Mouse (Mus musculus): ENCODE results near the gene Smoc2. TPM values are rescaled to one million over a fixed set of nuclear protein-coding genes. Genes with fewer than 3 reads are reported as not detected.

Smoc2 gene
- polyA plus RNA-seq, 1 experiment from 2014 or later: 24.0 TPM

- Histone ChIP-seq H3K27me3 (no peaks in the 10 kb centered on the region), H3K4me1 (no peaks in the 10 kb centered on the region), H3K4me3 (no peak overlapping the region), H3K9ac (replicated peaks) (no peak overlapping the region), H3K9me3 (no peaks in the 10 kb centered on the region), H3K4me2 (replicated peaks) (no peak overlapping the region), H3K27ac (replicated peaks) (no peak overlapping the region), H3K36me3 (no peaks in the 10 kb centered on the region)
- no peak for ATAC-seq (ENCODE audit: low FRiP score, low read depth)
- 83% methylated on average over 2 of the region's 2 CpGs for WGBS
These were observed 113.1 kb downstream of the Smoc2 start for GRCm38 (mm10) chr17:14392443-14392842.

GRCm38 (mm10) chr17:14394861-14395260, 115.6 kb downstream of the Smoc2 start:
- Histone ChIP-seq H3K4me2 (replicated peaks) (no peak overlapping the region), H3K27ac (replicated peaks) (no peak overlapping the region), H3K9me3 (no peaks in the 10 kb centered on the region), H3K4me3 (no peak overlapping the region), H3K27me3 (no peaks in the 10 kb centered on the region), H3K36me3 (no peaks in the 10 kb centered on the region), H3K9ac (replicated peaks) (no peak overlapping the region), H3K4me1 (no peaks in the 10 kb centered on the region)
- 94% methylated on average over 5 of the region's 5 CpGs for WGBS
- ATAC-seq (ENCODE audit: low FRiP score, low read depth): no peak

DNA sequence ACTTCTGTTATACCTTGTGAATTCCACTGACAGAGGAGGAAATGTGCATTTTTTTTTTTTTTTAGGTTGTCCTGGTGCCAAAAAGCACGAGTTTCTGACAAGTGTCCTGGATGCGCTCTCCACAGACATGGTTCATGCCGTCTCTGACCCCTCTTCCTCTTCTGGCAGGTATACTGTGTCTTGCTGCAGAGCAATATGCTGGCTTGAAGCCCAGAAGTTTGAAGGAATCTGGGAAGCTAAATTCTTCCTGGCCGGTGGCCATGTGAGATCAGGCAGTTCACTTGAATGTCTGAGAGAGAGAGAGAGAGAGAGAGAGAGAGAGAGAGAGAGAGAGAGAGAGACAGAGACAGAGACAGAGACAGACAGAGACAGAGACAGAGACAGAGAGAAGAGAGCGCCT, 118.2 kb downstream of the Smoc2 start:
- H3K27ac ChIP-seq (replicated peaks): no peak overlapping the region
- ATAC-seq (ENCODE audit: low FRiP score, low read depth): no peak
- 88% methylated on average over 5 of the region's 5 CpGs for WGBS
- no peak overlapping the region for H3K4me3 ChIP-seq
- no peaks in the 10 kb centered on the region for H3K36me3 ChIP-seq
- no peaks in the 10 kb centered on the region for H3K4me1 ChIP-seq
- H3K9ac ChIP-seq (replicated peaks): no peak overlapping the region
- no peaks in the 10 kb centered on the region for H3K9me3 ChIP-seq
- no peak overlapping the region for H3K4me2 ChIP-seq (replicated peaks)
- H3K27me3 ChIP-seq: no peaks in the 10 kb centered on the region

DNA sequence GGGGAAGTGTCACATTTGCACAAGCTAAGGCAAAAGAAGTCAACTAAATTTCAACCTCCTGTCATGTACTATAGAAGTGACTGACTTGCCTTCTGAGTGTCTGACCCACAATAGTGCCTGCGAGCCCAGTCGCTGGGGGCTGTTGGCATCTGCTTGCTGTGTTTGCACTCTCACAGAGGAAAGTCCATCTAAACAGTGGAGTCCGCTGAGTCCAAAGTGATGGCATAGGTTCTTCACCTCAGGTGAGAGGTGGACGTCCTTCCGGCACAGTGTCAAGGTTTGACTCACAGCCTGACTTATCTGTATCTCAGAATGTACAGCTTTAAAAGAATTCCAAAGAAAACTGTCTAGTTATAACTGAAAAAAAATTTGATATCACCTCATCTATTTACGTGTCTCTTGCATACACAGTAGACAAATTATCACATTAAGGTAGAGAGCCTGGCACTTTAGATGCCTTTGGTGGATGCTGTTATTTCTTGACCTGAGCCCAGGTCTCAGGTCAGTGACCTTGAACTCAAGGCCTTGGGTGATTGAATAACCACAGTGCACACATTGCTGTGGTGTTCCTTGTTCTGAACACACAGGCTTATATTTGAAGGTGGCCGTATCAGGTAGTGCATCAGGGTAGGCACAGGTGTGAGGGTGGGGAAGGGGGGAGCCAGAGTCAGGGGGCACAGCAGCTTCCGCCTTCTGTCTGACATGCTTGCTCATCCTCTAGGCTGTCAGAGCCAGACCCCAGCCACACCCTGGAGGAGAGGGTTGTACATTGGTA, 119.5 kb downstream of the Smoc2 start:
- H3K27me3 ChIP-seq: no peaks in the 10 kb centered on the region
- no peak overlapping the region for H3K4me3 ChIP-seq
- ATAC-seq (ENCODE audit: low FRiP score, low read depth): no peak
- WGBS: 93% methylated on average over 8 of the region's 8 CpGs
- no peaks in the 10 kb centered on the region for H3K4me1 ChIP-seq
- no peaks in the 10 kb centered on the region for H3K36me3 ChIP-seq
- no peak overlapping the region for H3K4me2 ChIP-seq (replicated peaks)
- no peaks in the 10 kb centered on the region for H3K9me3 ChIP-seq
- no peak overlapping the region for H3K9ac ChIP-seq (replicated peaks)
- no peak overlapping the region for H3K27ac ChIP-seq (replicated peaks)

GRCm38 (mm10) chr17:14400960-14401359, 121.7 kb downstream of the Smoc2 start:
- no peaks in the 10 kb centered on the region for H3K27me3 ChIP-seq
- no peak overlapping the region for H3K27ac ChIP-seq (replicated peaks)
- WGBS: 74% methylated on average over 5 of the region's 5 CpGs
- H3K4me2 ChIP-seq (replicated peaks): no peak overlapping the region
- no peak overlapping the region for H3K4me3 ChIP-seq
- no peaks in the 10 kb centered on the region for H3K9me3 ChIP-seq
- no peak for ATAC-seq (ENCODE audit: low FRiP score, low read depth)
- H3K36me3 ChIP-seq: no peaks in the 10 kb centered on the region
- H3K9ac ChIP-seq (replicated peaks): no peak overlapping the region
- H3K4me1 ChIP-seq: no peaks in the 10 kb centered on the region

DNA sequence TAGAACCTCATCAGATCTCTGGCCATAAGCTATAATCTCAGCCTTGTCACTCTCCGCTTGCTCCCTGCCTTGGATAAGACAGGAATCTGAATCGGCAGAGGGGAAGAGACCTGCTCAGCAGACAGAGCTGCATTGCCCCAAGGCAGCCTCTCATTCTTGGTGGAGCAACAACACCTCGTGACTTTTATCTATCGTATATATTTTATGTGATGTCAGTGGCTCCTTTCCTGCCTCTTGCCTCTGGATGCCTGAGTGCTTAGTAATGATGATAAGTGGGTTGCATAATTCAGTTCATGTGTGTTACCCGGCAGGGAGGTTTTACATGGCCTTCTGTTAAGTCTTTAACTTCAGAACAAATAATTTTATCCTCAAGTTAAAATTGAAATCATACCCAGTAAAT, 128.6 kb downstream of the Smoc2 start:
- Histone ChIP-seq H3K4me1 (no peaks in the 10 kb centered on the region), H3K4me2 (replicated peaks) (no peak overlapping the region), H3K27ac (replicated peaks) (no peak overlapping the region), H3K27me3 (no peaks in the 10 kb centered on the region), H3K4me3 (no peak overlapping the region), H3K9ac (replicated peaks) (no peak overlapping the region), H3K36me3 (no peaks in the 10 kb centered on the region), H3K9me3 (no peaks in the 10 kb centered on the region)
- no peak for ATAC-seq (ENCODE audit: low FRiP score, low read depth)
- WGBS: 80% methylated on average over 5 of the region's 5 CpGs

- ATAC-seq (ENCODE audit: low FRiP score, low read depth): no peak
- Histone ChIP-seq H3K36me3 (no peaks in the 10 kb centered on the region), H3K27me3 (no peaks in the 10 kb centered on the region), H3K4me2 (replicated peaks) (no peak overlapping the region), H3K9me3 (no peaks in the 10 kb centered on the region), H3K4me3 (no peak overlapping the region), H3K4me1 (no peaks in the 10 kb centered on the region), H3K27ac (replicated peaks) (no peak overlapping the region), H3K9ac (replicated peaks) (no peak overlapping the region)
- WGBS: 76% methylated on average over 2 of the region's 2 CpGs
These were observed 133.2 kb downstream of the Smoc2 start for GRCm38 (mm10) chr17:14412460-14412859.

GRCm38 (mm10) chr17:14414511-14414910, 135.2 kb downstream of the Smoc2 start:
- Histone ChIP-seq H3K27me3 (peaks cover 4% of the 10 kb centered on the region; the same call in 1 of the 2 replicates), H3K27ac (replicated peaks) (no peak overlapping the region), H3K9ac (replicated peaks) (no peak overlapping the region), H3K4me1 (no peaks in the 10 kb centered on the region), H3K9me3 (no peaks in the 10 kb centered on the region), H3K4me2 (replicated peaks) (no peak overlapping the region), H3K4me3 (no peak overlapping the region), H3K36me3 (no peaks in the 10 kb centered on the region)
- 70% methylated on average over 5 of the region's 5 CpGs for WGBS
- ATAC-seq (ENCODE audit: low FRiP score, low read depth): no peak

DNA sequence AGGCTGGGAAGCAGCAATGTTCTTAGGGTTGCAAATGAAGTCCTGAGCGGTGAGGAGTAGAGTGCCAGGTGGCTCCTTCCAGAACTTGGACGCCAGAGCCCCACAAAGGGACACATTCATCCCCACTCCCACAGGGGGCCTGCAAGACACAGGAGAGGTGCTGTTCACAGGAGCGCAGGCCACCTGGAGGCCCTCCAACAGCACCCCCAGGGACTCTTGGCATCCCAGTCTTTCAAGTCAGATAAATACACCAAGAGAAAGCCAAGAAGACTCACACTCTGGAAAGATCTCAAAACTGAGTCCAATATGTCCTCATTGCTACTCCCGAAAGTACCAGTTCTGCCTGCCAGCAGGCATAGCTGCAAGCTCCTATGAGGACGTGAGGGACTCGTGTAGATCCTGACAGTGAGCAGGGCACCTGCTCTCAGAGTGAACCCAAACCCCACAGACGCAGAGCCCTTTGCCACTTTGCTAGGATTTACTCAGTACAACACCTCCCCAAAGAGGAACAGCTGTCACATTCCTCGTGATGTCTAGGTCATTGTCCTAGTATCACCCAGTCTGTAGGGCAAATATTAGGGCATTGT, 141.2 kb downstream of the Smoc2 start:
- H3K4me1 ChIP-seq: no peaks in the 10 kb centered on the region
- no peaks in the 10 kb centered on the region for H3K9me3 ChIP-seq
- no peak overlapping the region for H3K4me2 ChIP-seq (replicated peaks)
- no peak for ATAC-seq (ENCODE audit: low FRiP score, low read depth)
- WGBS: 39% methylated on average over 8 of the region's 8 CpGs
- peaks cover 4% of the 10 kb centered on the region; the same call in 1 of the 2 replicates for H3K27me3 ChIP-seq
- no peak overlapping the region for H3K9ac ChIP-seq (replicated peaks)
- H3K36me3 ChIP-seq: no peaks in the 10 kb centered on the region
- H3K4me3 ChIP-seq: no peak overlapping the region
- H3K27ac ChIP-seq (replicated peaks): no peak overlapping the region

DNA sequence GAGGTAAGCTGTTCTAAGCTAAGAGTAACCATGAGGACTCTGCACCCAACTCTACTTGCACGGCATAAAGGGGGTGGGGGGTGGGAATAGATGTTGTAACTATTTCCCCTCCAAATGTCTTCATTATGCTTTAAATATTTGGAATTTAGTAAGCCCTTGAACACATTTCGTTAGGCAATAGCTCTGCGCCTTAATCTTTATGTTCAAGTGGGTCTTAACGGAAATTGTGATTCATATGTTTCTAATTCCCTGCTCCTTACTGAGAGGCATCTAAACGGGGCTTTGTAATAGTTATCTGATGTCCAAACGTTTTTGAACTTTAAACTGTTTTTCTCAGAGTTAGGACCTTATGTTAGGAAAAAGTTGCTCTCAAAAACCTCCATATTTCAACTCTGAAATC, 147.2 kb downstream of the Smoc2 start:
- Histone ChIP-seq H3K36me3 (no peaks in the 10 kb centered on the region), H3K4me2 (replicated peaks) (no peak overlapping the region), H3K4me3 (no peak overlapping the region), H3K27me3 (no peaks in the 10 kb centered on the region), H3K27ac (replicated peaks) (no peak overlapping the region), H3K4me1 (no peaks in the 10 kb centered on the region), H3K9me3 (no peaks in the 10 kb centered on the region), H3K9ac (replicated peaks) (no peak overlapping the region)
- WGBS: 76% methylated on average over 6 of the region's 6 CpGs
- no peak for ATAC-seq (ENCODE audit: low FRiP score, low read depth)

GRCm38 (mm10) chr17:14434717-14435116, 155.4 kb downstream of the Smoc2 start:
- no peak for ATAC-seq (ENCODE audit: low FRiP score, low read depth)
- Histone ChIP-seq H3K4me2 (replicated peaks) (no peak overlapping the region), H3K36me3 (no peaks in the 10 kb centered on the region), H3K27me3 (no peaks in the 10 kb centered on the region), H3K4me1 (no peaks in the 10 kb centered on the region), H3K9ac (replicated peaks) (no peak overlapping the region), H3K4me3 (no peak overlapping the region), H3K27ac (replicated peaks) (no peak overlapping the region), H3K9me3 (no peaks in the 10 kb centered on the region)
- WGBS: 77% methylated on average over 4 of the region's 4 CpGs

- Histone ChIP-seq H3K4me2 (replicated peaks) (no peak overlapping the region), H3K4me3 (no peak overlapping the region), H3K27ac (replicated peaks) (no peak overlapping the region), H3K9me3 (no peaks in the 10 kb centered on the region), H3K27me3 (no peaks in the 10 kb centered on the region), H3K4me1 (no peaks in the 10 kb centered on the region), H3K36me3 (no peaks in the 10 kb centered on the region), H3K9ac (replicated peaks) (no peak overlapping the region)
- no peak for ATAC-seq (ENCODE audit: low FRiP score, low read depth)
- WGBS: 84% methylated on average over 5 of the region's 5 CpGs
These were observed 166.3 kb downstream of the Smoc2 start for GRCm38 (mm10) chr17:14445611-14446010.
